Mouse (Mus musculus) stomach, embryonic 16.5 days (tissue): Measurements from ENCODE around the gene Adgrg5. TPM values are rescaled to one million over a fixed set of nuclear protein-coding genes. Genes with fewer than 3 reads are reported as not detected.

ENCODE experiments used
- ATAC-seq: fragments of 200-750 bp; cut with Nextera tagmentation; 2 replicates; pipeline ENCODE4 v1.8.0; 2017; ENCODE audit warnings: moderate number of reproducible peaks, moderate TSS enrichment; ENCODE audit not compliant: insufficient read depth, low FRiP score
- H3K27ac ChIP-seq: fragments of 300-500 bp; sonication (generic); 2 replicates; pipeline ENCODE4 v1.5.1; 2014; ENCODE audit warnings: low read length
- H3K27me3 ChIP-seq: fragments of 300-500 bp; sonication (generic); 2 replicates; pipeline ENCODE4 v1.6.1; 2014; ENCODE audit warnings: low read length, control low read depth, mixed read lengths; ENCODE audit not compliant: control insufficient read depth, insufficient read depth
- H3K36me3 ChIP-seq: fragments of 300-500 bp; sonication (generic); 2 replicates; pipeline ENCODE4 v1.6.1; 2014; ENCODE audit warnings: low read length; ENCODE audit not compliant: control insufficient read depth, insufficient read depth
- H3K4me1 ChIP-seq: fragments of 300-500 bp; sonication (generic); 2 replicates; pipeline ENCODE4 v1.6.1; 2014; ENCODE audit warnings: low read length, control low read depth, mixed read lengths; ENCODE audit not compliant: control insufficient read depth, insufficient read depth
- H3K4me2 ChIP-seq: fragments of 300-500 bp; sonication (generic); 2 replicates; pipeline ENCODE4 v1.6.1; 2014; ENCODE audit warnings: low read depth, low read length, mixed read lengths
- H3K4me3 ChIP-seq: fragments of 300-500 bp; sonication (generic); replicated peaks from 2 replicates; pipeline ENCODE4 v1.5.1; 2014; ENCODE audit warnings: mild to moderate bottlenecking, low read length
- H3K9ac ChIP-seq: fragments of 300-500 bp; sonication (generic); 2 replicates; pipeline ENCODE4 v1.6.1; 2014; ENCODE audit warnings: low read length
- H3K9me3 ChIP-seq: fragments of 300-500 bp; sonication (generic); replicated peaks from 2 replicates; pipeline ENCODE4 v1.6.1; 2016; ENCODE audit warnings: low read length, control low read depth; ENCODE audit not compliant: control insufficient read depth
- WGBS: fragments of 180-500 bp; shearing (Covaris S2); extraction: QIAGEN DNeasy Blood & Tissue Kit; methylation state at CpG from one replicate; pipeline ENCODE4 v1.1.7; 2014; 5-methylcytosine and 5-hydroxymethylcytosine counted together
- polyA plus RNA-seq: library from polyadenylated mRNA; unstranded; fragments of >200 nt; fragmentation: Nextera tagmentation; extraction: Ambion mirVana; gene quantifications from 2 replicates; pipeline ENCODE4 v1.2.1, GENCODE M21; 2015

Adgrg5 gene
- polyA plus RNA-seq, 1 experiment from 2014 or later: 0.45 TPM

DNA sequence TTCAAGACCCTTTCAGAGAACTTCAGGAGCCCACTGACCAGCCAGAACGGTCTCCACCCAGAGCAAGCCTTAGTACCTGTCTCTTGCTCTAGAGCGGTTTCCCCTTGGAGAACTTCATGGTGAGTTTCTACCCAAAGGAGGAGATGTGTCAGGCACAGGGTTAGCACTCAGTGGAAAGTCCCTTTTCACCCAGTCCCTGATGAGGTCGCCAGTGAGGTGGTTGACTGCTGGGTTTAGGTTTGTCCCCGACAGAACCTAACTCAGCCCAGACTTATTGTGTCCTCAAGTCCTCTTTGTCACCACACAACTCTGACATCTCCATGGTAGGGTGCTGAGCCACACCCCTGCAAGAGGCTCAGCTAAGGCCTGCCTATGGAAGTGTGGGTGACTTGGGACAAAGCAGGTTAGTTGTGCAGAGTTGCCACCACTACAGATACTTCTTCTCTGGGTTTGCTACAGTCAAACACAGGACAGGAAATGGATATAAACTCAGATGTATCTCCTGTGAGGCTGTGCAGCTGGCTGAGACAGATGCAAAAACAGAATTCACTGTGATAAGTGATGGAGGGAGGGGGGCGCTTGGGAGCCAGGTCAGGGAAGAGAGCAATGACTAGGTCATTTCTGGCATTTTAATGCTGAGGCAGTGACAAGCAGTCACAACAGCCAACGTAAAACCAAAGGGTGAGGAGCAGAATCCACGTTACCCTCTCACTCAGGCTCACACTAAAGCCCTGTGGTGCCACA, 30.3 kb downstream of the Adgrg5 start:
- Histone ChIP-seq H3K27ac (peak overlapping the region; percentile 91), H3K4me3 (no peak overlapping the region), H3K27me3 (no peaks in the 10 kb centered on the region), H3K4me1 (peaks cover 13% of the 10 kb centered on the region), H3K4me2 (no peak overlapping the region), H3K9me3 (no peaks in the 10 kb centered on the region), H3K9ac (no peak overlapping the region), H3K36me3 (no peaks in the 10 kb centered on the region)
- no peak for ATAC-seq
- WGBS: 60% methylated on average over 7 of the region's 7 CpGs

DNA sequence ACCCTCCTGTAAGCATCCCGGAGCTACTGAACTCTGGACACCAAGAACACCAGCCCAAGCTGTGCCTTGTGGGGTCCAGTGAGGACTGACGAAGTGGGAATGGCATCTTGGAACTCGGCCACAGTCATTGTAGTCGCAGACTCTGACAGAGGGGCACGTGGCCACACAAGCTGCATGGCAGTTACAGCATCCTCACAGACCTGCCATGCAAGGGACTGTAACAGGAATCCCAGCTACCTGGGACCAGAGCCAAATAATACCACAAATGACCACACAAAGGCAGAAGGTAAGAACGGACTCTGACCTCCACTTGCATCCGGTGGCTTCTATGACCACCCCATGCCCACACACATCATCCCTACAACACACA, 30.9 kb downstream of the Adgrg5 start:
- Histone ChIP-seq H3K27me3 (no peaks in the 10 kb centered on the region), H3K4me1 (peaks cover 13% of the 10 kb centered on the region), H3K4me2 (peak overlapping the region; percentile 37), H3K4me3 (no peak overlapping the region), H3K9me3 (no peaks in the 10 kb centered on the region), H3K36me3 (no peaks in the 10 kb centered on the region), H3K9ac (no peak overlapping the region; the same call in 1 of the 2 replicates), H3K27ac (peak overlapping the region; percentile 91)
- WGBS: 47% methylated on average over 7 of the region's 7 CpGs
- peak; percentile 48; the same call in 1 of the 2 replicates for ATAC-seq

DNA sequence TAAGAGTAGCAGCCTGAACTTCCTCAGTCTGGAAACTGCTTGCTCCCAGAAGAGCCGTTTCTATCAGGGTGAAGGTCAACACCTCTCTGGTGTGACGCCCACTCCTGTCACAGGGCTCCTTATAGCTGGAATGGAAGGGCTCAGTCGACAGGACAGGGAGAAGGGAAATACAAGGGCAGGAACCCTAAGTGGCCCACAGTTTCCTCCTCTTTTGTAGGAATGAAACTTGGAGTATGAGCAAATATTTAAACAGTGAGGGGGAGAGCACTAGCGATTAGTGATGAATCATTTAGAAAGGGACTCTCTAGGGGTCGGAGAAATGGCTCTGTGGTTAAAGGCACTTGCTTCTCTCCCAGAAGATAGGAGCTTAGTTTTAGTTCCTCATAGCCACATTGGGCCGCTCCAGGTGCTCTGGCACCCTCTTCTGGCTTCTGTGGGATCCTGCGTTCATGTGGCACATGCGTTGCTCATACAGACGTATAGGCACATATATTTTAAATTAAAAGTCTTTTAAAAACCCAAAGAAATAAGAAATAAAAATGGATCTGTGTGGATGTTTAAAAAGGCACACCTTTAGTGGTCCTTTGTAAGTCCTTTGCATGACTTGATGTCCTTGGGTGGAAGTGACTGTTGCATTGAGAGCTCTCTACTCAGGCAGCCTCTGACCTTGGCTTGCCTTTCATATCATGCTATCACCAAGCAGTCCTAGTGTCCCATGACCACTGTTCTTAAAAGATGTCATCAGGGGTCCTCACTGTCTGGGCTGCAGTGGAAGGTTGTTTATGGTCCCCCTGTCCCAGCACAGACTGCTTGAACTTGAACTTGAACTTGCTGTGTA, 31.6 kb downstream of the Adgrg5 start:
- Histone ChIP-seq H3K9me3 (no peaks in the 10 kb centered on the region), H3K27me3 (no peaks in the 10 kb centered on the region), H3K27ac (peak overlapping the region; percentile 91), H3K4me3 (0 out of 2 replicates have a peak overlapping the region, but pooled peaks have one; percentile 2), H3K36me3 (no peaks in the 10 kb centered on the region), H3K4me1 (peaks cover 13% of the 10 kb centered on the region), H3K4me2 (peak overlapping the region; percentile 37), H3K9ac (no peak overlapping the region; the same call in 1 of the 2 replicates)
- ATAC-seq: peak; percentile 80; the same call in 1 of the 2 replicates
- WGBS: 17% methylated on average over 9 of the region's 9 CpGs

DNA sequence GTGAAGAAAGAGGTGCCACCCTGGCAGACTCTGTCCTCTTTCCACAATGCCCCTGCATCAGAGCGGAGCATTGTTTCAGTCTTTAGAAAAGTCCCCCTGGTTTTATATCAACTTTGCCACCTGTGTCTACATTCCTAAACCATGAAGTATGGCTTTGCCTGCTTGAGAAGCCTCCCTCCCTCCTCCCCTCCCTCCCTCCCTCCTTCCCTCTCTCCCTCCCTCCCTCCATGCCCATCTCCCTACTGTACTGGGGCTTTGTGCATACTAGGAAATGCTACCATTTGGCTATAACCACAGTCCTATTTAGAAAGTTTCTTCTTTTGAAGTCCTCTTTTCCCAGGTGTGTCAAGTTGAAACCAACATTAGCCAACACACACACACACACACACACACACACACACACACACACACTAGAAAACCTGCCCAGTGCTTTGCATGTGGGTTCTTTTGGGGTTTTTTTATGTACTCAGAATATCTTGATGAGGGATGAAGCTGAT, 32.6 kb downstream of the Adgrg5 start:
- H3K27ac ChIP-seq: peak overlapping the region; percentile 72; the same call in 1 of the 2 replicates
- H3K9me3 ChIP-seq: no peaks in the 10 kb centered on the region

DNA sequence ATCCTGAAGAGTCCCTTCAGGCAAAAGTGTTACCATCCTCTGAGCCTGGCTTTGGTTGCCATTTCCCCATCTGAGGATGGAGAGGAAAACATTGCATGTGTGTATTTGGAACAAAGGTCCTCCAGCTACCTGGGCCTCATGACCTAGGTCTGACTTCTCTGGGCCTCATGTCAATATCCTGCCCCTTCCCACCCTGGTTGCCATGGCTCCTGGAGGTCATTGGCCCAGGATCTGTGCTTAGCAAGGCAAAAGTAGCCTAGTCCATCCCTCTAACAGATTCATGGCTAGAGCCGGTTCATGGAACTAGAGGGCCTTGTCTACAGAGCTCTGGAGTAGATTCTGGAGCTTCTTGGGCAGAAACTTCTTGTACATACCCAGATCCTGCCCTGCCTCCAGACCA, 38.7 kb downstream of the Adgrg5 start:
- H3K27me3 ChIP-seq: no peaks in the 10 kb centered on the region
- peaks cover 4% of the 10 kb centered on the region for H3K4me1 ChIP-seq
- H3K9ac ChIP-seq: no peak overlapping the region
- H3K36me3 ChIP-seq: no peaks in the 10 kb centered on the region
- 0 out of 2 replicates have a peak, but pooled peaks have one; percentile 38 for ATAC-seq
- 65% methylated on average over 1 of the region's 1 CpGs for WGBS
- no peak overlapping the region for H3K27ac ChIP-seq
- H3K4me2 ChIP-seq: no peak overlapping the region
- no peaks in the 10 kb centered on the region for H3K9me3 ChIP-seq
- no peak overlapping the region for H3K4me3 ChIP-seq

More for the DNA sequence above, 32.6 kb downstream of the Adgrg5 start:
- Histone ChIP-seq H3K9ac (no peak overlapping the region), H3K36me3 (no peaks in the 10 kb centered on the region), H3K4me3 (no peak overlapping the region), H3K4me2 (no peak overlapping the region), H3K27me3 (no peaks in the 10 kb centered on the region), H3K4me1 (peaks cover 13% of the 10 kb centered on the region)
- ATAC-seq: peak; percentile 58
- WGBS: 43% methylated on average over 1 of the region's 1 CpGs

DNA sequence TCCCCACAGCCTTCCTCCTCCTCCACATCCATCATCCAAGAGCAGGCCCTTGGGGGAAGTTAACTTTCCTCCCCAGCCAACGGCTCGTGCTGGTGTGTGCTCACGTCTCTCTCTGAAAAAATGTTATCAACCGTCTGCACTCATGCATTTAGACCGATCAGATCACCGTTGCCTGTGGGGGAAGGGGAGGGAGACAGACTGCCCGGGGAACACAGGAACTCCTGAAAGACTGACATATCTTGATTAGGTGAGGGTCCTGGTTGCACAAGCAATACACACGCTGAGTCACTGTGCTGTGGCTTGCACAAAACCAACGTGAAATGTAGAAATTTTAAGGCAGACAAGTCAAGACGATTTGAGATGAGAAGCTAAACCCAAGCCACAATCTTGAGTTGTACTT, 41.3 kb downstream of the Adgrg5 start:
- H3K4me3 ChIP-seq: no peak overlapping the region
- peak; percentile 57; the same call in 1 of the 2 replicates for ATAC-seq
- peaks cover 5% of the 10 kb centered on the region for H3K4me1 ChIP-seq
- H3K9ac ChIP-seq: no peak overlapping the region
- no peak overlapping the region for H3K4me2 ChIP-seq
- H3K27ac ChIP-seq: no peak overlapping the region
- H3K27me3 ChIP-seq: no peaks in the 10 kb centered on the region
- H3K36me3 ChIP-seq: no peaks in the 10 kb centered on the region
- WGBS: 26% methylated on average over 10 of the region's 10 CpGs
- no peaks in the 10 kb centered on the region for H3K9me3 ChIP-seq

DNA sequence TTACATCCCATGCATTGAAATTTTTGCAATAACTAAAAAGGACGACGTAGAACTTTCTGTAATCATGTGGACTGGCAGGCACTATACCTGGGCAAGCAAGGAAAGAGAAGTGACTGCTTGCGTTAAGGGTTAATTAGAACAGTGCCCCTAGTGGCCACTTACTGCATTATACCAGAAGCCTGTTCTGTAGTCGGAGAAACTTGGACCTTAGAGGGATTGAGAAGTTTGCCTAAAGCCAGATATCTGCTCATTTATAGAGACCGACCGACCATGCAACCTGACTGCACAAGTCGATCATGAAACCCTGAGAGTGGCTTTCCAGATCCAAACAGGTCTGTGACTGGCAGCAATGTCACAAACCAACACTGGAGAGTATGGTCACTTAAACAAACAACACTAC, 43.1 kb downstream of the Adgrg5 start:
- no peaks in the 10 kb centered on the region for H3K36me3 ChIP-seq
- no peaks in the 10 kb centered on the region for H3K9me3 ChIP-seq
- no peak overlapping the region for H3K9ac ChIP-seq
- ATAC-seq: no peak
- 20% methylated on average over 7 of the region's 7 CpGs for WGBS
- peak overlapping the region; percentile 60; the same call in 1 of the 2 replicates for H3K27ac ChIP-seq
- H3K4me3 ChIP-seq: no peak overlapping the region
- no peak overlapping the region for H3K4me2 ChIP-seq
- no peaks in the 10 kb centered on the region for H3K27me3 ChIP-seq
- peaks cover 5% of the 10 kb centered on the region for H3K4me1 ChIP-seq

DNA sequence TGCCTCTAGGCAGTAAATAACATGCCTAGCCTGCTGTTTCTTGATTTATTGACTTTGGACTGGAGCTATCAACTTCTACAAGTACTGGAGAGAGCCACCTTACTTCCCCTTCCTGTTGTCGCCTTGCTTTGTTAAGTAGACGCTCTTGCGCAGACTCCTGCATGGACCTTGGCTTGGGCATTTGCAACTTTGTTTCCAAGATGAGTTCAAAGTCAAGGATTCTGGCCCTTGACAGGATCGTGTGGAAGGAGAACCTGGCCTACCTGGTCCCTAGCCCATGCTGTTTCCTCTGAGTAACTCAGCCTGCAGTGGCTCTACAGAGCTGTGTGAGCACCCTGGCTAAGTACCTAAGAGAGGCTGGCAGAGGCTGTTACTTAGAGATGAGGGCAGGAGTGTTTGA, 43.6 kb downstream of the Adgrg5 start:
- Histone ChIP-seq H3K4me2 (no peak overlapping the region), H3K36me3 (no peaks in the 10 kb centered on the region), H3K4me3 (no peak overlapping the region), H3K27me3 (no peaks in the 10 kb centered on the region), H3K4me1 (peaks cover 5% of the 10 kb centered on the region), H3K9me3 (no peaks in the 10 kb centered on the region), H3K27ac (peak overlapping the region; percentile 60), H3K9ac (no peak overlapping the region)
- WGBS: 63% methylated on average over 4 of the region's 4 CpGs
- ATAC-seq: no peak

DNA sequence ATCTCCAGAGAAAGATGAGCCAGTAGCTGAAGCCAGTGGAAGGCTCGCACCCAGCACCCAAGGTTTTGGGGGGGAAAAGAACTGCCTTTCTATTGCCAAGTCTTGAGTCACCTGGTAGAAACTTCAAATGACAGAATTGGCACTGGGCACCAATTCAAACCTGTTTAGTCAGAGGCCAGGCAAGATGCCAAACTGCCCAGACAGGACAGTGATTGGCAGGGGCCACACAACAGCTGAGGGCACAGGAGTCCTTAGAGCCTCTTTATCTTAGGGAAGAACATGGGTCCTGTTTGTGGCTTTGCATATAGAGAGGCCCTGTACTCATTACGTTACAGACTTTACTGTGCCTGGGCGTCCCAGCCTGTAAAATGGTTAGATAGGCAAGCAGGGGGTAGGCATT, 44.1 kb downstream of the Adgrg5 start:
- Histone ChIP-seq H3K4me3 (no peak overlapping the region), H3K27me3 (no peaks in the 10 kb centered on the region), H3K27ac (peak overlapping the region; percentile 60; the same call in 1 of the 2 replicates), H3K9me3 (no peaks in the 10 kb centered on the region), H3K36me3 (no peaks in the 10 kb centered on the region), H3K4me1 (peaks cover 5% of the 10 kb centered on the region), H3K9ac (no peak overlapping the region), H3K4me2 (no peak overlapping the region)
- WGBS: 78% methylated on average over 3 of the region's 3 CpGs
- no peak for ATAC-seq
